Mouse (Mus musculus): ENCODE measurements around the gene Cdh18.

Cdh18 gene

DNA sequence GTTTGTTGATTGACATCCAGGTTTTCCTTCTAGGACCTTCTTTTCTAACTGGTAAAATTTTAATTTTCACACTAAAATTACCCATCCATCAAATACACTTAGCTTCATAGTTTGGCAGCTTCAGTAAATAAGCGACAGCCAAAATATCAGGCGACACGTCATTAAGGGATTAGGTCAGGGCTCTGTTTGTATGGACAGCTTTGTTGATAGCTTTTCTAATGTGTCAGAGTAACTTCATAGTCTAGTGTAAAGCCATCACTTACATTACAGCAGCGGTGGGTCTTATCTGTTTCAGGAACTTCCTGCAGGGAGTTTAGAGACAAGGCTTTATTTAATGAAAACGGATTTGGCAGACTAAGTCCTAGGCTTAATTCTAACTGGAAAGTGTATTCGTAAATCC, 904.5 kb downstream of the Cdh18 start:
- no peak for DNase-seq (ENCODE audit: low spot score)

DNA sequence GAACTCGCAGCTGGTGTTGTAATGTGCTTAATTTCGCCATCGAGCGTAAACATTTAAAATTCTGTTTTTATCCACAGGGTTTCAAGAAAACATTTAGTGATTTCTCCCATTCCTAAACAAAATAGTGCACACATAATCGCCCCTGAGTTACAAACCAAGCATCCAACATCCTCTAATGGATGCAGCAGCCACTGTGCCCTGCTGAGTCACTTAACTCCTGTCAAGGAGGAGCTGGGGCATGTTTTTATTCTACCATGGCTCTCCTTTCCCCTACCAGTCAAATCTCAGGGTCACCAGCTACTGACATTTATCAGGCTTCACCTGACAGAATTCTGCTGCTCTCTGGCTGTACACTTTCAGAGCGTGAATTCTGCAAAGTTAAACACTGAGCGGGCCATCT, 906.5 kb downstream of the Cdh18 start:
- DNase-seq (ENCODE audit: low spot score) = no peak

DNA sequence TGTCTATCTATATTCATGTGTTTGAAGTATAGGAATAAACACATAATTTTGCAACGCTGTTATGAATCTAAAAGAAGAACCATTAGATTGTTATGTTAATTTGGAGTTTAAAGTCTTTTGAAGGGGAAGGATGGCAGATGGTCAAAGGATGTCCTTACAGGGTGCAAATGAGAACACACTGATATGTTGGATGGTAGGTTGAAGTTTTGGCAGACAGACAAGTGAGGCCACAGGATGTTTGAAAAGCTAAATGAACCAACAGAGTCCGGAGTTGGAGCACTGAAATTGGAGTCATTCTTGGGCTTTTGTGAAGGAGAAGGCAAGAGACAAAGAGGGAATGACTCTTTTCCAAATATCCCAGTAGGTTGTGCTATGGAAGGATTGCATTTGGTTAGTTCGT, 908.6 kb downstream of the Cdh18 start:
- no peak for DNase-seq (ENCODE audit: low spot score)

DNA sequence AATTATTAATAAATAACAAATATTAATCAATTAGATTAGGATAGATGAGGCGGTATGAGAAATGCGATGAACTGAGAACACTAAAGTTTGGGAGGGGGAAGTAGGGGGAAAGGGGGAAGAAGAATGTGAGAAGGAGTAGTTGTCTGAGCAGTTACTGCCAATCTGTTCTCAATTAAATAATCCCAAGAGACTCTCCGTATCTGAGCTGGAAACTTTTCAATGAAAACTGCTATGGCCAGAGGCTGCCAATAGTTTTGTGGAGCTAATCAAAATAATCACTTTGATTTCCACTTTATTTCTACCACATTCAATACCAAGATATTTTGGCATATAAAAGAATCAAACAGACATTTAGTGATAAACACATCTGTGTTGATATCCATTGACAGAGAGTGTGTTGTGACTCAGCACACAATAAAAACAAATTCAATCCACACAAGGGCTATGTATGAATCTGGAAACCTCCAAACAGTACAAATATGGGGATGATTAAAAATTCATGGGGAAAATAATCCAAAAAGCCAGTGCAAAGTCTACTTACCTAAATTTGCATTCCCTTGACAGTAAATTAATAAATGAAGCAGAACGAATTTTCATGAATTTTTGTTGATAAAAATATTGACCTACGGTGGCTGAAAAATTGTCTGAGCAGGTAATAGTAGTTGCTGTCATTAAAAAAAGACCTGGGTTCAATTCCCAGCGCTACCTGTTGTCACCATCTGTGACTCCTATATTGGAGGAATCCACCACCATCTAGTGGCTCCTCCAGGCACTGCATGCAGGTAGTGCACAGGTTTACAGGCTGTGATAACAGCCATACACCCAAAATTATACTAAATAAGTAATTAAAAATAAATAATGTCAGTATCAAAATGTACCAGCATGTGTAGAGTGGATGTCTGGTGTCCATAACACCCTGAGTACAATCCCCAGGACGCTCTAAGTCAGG, 922.0 kb downstream of the Cdh18 start:
- DNase-seq (ENCODE audit: low spot score) = no peak

DNA sequence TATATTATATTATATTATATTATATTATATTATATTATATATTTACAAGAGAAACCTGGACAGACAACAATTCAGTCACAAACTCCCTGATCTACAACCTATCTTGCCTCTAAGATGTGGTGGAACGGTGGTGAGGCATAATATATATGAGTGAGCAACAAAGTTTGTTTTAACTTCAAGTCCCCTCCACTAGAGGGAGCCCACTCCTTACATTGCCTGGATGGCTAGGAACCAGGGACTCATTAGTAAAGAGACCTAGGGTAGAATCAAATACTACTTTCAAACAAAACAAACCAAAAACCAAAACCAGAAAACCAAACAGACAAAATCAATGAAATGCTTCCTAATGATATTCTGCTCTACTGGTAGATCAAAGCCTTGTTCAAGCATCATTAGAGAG, 937.5 kb downstream of the Cdh18 start:
- DNase-seq (ENCODE audit: low spot score) = no peak

DNA sequence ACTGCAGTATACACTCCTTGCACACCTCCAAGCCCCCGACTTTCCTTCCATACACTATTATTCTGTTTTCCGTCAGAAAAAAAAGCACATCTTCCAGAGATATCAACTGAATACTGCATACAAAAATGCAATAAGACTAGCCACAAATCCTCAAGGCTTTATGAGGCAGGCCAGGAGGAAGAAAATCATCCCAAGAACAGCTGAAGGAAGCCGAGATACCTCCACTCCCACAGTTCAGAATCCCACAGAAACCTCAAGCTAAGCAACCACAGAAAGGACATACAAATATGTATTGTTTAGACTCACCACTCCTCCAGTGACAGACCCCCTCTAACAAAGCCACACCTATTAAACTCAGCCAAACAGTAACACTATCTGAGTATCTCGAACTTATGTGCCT, 957.7 kb downstream of the Cdh18 start:
- no peak for DNase-seq (ENCODE audit: low spot score)

DNA sequence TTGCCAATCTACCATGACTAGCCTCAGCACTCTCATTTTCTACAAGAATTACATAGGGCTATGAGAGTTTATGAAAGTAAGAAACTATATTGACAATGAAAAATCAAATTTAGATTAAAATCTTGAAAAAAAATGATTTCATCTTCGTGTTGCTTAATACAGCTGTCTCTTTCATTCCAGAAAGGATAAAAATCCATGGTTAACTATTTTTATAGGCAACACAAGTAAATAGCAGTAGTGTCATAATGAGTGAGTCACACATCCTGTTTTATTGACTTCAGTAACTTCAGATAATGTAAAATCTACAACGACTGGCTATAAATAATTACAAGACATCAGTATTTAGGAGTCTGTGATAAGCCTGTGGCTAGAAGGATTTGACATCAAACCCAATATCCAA, 960.9 kb downstream of the Cdh18 start:
- DNase-seq (ENCODE audit: low spot score) = no peak

DNA sequence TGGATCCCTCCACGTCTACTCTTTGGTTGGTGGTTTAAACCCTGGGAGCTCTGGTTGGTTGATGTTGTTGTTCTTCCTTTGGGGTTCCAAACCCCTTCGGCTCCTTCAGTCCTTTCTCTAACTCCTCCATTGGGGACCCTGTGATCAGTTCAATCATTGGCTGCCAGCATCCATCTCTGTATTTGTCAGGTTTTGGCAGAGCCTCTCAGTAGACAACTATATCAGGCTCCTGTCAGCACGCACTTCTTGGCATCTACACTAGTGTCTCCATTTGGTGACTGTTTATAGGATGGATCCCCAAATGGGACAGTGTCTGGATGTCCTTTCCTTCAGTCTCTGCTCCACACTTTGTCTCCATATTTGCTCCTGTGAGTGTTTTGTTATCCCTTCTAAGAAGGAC, 967.0 kb downstream of the Cdh18 start:
- DNase-seq (ENCODE audit: low spot score) = no peak

DNA sequence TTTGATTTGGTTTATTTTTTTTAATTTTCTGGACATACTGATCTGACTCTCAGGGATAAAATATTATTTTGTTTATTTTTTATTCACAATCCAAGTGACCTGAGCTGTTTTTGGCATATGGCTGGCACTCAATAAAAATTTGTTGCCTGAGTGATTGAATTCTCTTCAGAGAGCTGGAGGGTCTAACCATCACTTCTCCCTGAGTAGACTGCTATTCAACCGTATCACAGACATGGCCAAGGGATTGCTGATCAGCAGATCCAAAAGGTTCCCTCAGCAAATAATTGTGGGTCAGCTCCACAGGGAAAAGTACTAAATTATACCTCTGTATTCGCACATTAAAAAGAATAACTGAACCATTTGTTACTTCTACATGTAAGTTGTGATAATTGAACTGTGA, 969.3 kb downstream of the Cdh18 start:
- no peak for DNase-seq (ENCODE audit: low spot score)
